Mouse (Mus musculus) cortical plate, adult 2 months (tissue): Measurements from ENCODE around the gene Tbc1d10a.

ENCODE experiments used
- CTCF ChIP-seq: fragments of 200-500 bp; IDR thresholded peaks from 2 replicates; pipeline ENCODE4 v1.5.1; 2011; ENCODE audit warnings: mild to moderate bottlenecking, control low read depth, low read length; ENCODE audit not compliant: insufficient read depth; ENCODE audit errors: extremely low read depth
- POLR2A ChIP-seq: fragments of 200-500 bp; IDR thresholded peaks from 2 replicates; pipeline ENCODE4 v1.6.1; 2011; ENCODE audit warnings: mild to moderate bottlenecking, low read length, control low read depth; ENCODE audit not compliant: insufficient read depth; ENCODE audit errors: extremely low read depth

DNA sequence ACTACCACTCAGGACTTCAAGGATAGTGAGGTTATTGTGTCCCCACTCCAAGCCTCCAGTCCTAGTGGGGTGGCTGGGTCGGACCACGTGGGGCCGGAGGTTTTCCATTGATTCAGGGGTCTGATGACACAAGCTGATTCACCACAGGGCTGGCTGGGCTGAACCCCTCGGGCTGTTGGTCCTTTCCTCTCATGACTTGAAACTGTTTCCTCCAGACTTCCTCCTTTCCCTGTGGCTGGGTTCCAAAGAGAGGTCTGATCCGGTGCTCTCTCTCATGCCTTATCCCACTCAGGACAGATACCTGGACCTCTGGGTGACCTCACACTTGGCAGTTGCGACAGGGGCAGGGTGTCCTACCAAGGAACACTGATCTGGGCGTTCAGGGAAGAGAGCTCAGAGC is 53.6 kb downstream of the Tbc1d10a start:
- TF ChIP-seq POLR2A (no peak), CTCF (no peak)
